Mouse (Mus musculus): ENCODE measurements around the gene Mark3.
"Not testable (repeated sequence)": the region's sequence is repeated elsewhere in the genome, so short reads cannot be mapped to it uniquely, and the experiment has no call there.

Gene Mark3

GRCm38 (mm10) chr12:111652953-111653352 is 78.6 kb downstream of the Mark3 start:
- no peak for DNase-seq (ENCODE audit: low spot score)

GRCm38 (mm10) chr12:111653434-111653833 is 79.1 kb downstream of the Mark3 start:
- DNase-seq (ENCODE audit: low spot score), result peak; percentile 35

- no peak for DNase-seq (ENCODE audit: low spot score)
Observed at GRCm38 (mm10) chr12:111655695-111656094, 81.4 kb downstream of the Mark3 start.

- no peak for DNase-seq (ENCODE audit: low spot score)
Observed at GRCm38 (mm10) chr12:111659331-111659730, 85.0 kb downstream of the Mark3 start.

- DNase-seq (ENCODE audit: low spot score), result no peak
Observed at GRCm38 (mm10) chr12:111660628-111661027, 86.3 kb downstream of the Mark3 start.

GRCm38 (mm10) chr12:111661554-111661953 is 87.2 kb downstream of the Mark3 start:
- not testable (repeated sequence) for DNase-seq (ENCODE audit: low spot score)

GRCm38 (mm10) chr12:111663228-111664143 is 89.2 kb downstream of the Mark3 start:
- no peak for DNase-seq (ENCODE audit: low spot score)

GRCm38 (mm10) chr12:111664144-111664634 is 89.9 kb downstream of the Mark3 start:
- no peak for DNase-seq (ENCODE audit: low spot score)

- no peak for DNase-seq (ENCODE audit: low spot score)
Observed at GRCm38 (mm10) chr12:111665041-111665880, 90.9 kb downstream of the Mark3 start.

GRCm38 (mm10) chr12:111666380-111666779 is 92.1 kb downstream of the Mark3 start:
- DNase-seq (ENCODE audit: low spot score), result no peak

GRCm38 (mm10) chr12:111667421-111667820 is 93.1 kb downstream of the Mark3 start:
- DNase-seq (ENCODE audit: low spot score), result no peak

GRCm38 (mm10) chr12:111668457-111668912 is 94.2 kb downstream of the Mark3 start:
- peak; percentile 77 for DNase-seq (ENCODE audit: low spot score)

GRCm38 (mm10) chr12:111669000-111669788 is 94.9 kb downstream of the Mark3 start:
- DNase-seq (ENCODE audit: low spot score), result no peak

GRCm38 (mm10) chr12:111669961-111670360 is 95.6 kb downstream of the Mark3 start:
- no peak for DNase-seq (ENCODE audit: low spot score)

- no peak for DNase-seq (ENCODE audit: low spot score)
Observed at GRCm38 (mm10) chr12:111670371-111670971, 96.1 kb downstream of the Mark3 start.

GRCm38 (mm10) chr12:111670976-111671375 is 96.7 kb downstream of the Mark3 start:
- no peak for DNase-seq (ENCODE audit: low spot score)

- DNase-seq (ENCODE audit: low spot score), result no peak
Observed at GRCm38 (mm10) chr12:111671431-111671902, 97.1 kb downstream of the Mark3 start.

GRCm38 (mm10) chr12:111672176-111672575 is 97.9 kb downstream of the Mark3 start, which contains the start of gene Ckb:
TSS of gene Ckb (minus strand) at chr12:111672338.
- no peak for DNase-seq (ENCODE audit: low spot score)

GRCm38 (mm10) chr12:111672581-111672980 is 98.3 kb downstream of the Mark3 start:
- DNase-seq (ENCODE audit: low spot score), result no peak

GRCm38 (mm10) chr12:111674850-111675486 is 100.6 kb downstream of the Mark3 start:
- DNase-seq (ENCODE audit: low spot score), result no peak

Measured in spleen, adult 12 weeks (tissue).